In genomic region chr1:62750408-62751008, GRCm38 (mm10) we compare ENCODE assay signal across 14 mouse cellular contexts. TPM values are rescaled to one million over a fixed set of nuclear protein-coding genes. Genes with fewer than 3 reads are reported as not detected.
DNase-seq lines count a peak whose midpoint lies in the region; ATAC-seq lines count a peak whose summit lies in the region.
"Had no signal": no experiment of that assay in that cellular context is flagged by ENCODE, and none has a peak within 500 bp of the region (broad histone marks: within the 10 kb centered on the region; RNA-seq: fewer than 3 reads in every experiment).

No protein-coding gene starts in this region.

- ATAC-seq in embryonic facial prominence, embryonic 12.5 days (ENCODE audit: insufficient number of reproducible peaks, insufficient read depth, low FRiP score, low TSS enrichment) = no peak
- no peak for ATAC-seq in kidney, embryonic 15.5 days (replicated peaks; ENCODE audit: low FRiP score)
- no peak for ATAC-seq in embryonic facial prominence, embryonic 14.5 days (ENCODE audit: low read depth)
- ATAC-seq in liver, embryonic 11.5 days (replicated peaks; ENCODE audit: low FRiP score) = no peak

- H3K9ac ChIP-seq in embryonic facial prominence, embryonic 12.5 days = no peak overlapping the region
- no peak overlapping the region for H3K9ac ChIP-seq in kidney, embryonic 15.5 days
- no peak overlapping the region for H3K9ac ChIP-seq in embryonic facial prominence, embryonic 14.5 days (ENCODE audit: low read depth, low read length)
- H3K9ac ChIP-seq in liver, embryonic 11.5 days (ENCODE audit: low read depth, low read length) = no peak overlapping the region
- H3K9ac ChIP-seq: hindbrain, embryonic 12.5 days; limb, embryonic 13.5 days; lung, embryonic 15.5 days; midbrain, embryonic 12.5 days had no signal

- H3K9me3 ChIP-seq in embryonic facial prominence, embryonic 12.5 days = no peaks in the 10 kb centered on the region
- no peaks in the 10 kb centered on the region for H3K9me3 ChIP-seq in embryonic facial prominence, embryonic 10.5 days
- no peaks in the 10 kb centered on the region for H3K9me3 ChIP-seq in kidney, embryonic 15.5 days (replicated peaks)
- no peaks in the 10 kb centered on the region for H3K9me3 ChIP-seq in embryonic facial prominence, embryonic 14.5 days (ENCODE audit: control insufficient read depth, low read length)
- H3K9me3 ChIP-seq in liver, embryonic 11.5 days (ENCODE audit: control insufficient read depth, low read length) = no peaks in the 10 kb centered on the region
- H3K9me3 ChIP-seq: heart, embryonic 13.5 days; hindbrain, embryonic 12.5 days; limb, embryonic 13.5 days; lung, embryonic 15.5 days; midbrain, embryonic 12.5 days had no signal

- peak overlapping the region; percentile 81; the same call in 1 of the 2 replicates for H3K27ac ChIP-seq in embryonic facial prominence, embryonic 12.5 days
- H3K27ac ChIP-seq in embryonic facial prominence, embryonic 10.5 days (replicated peaks) = no peak overlapping the region
- H3K27ac ChIP-seq in kidney, embryonic 15.5 days = peak overlapping the region; percentile 76; the same call in 1 of the 2 replicates
- H3K27ac ChIP-seq in embryonic facial prominence, embryonic 14.5 days (replicated peaks; ENCODE audit: low read depth, low read length) = peak overlapping the region; percentile 31; the same call in 1 of the 2 replicates
- H3K27ac ChIP-seq in liver, embryonic 11.5 days (ENCODE audit: low read depth, low read length) = no peak overlapping the region
- H3K27ac ChIP-seq: heart, embryonic 13.5 days; lung, embryonic 15.5 days; midbrain, embryonic 12.5 days had no signal

- H3K36me3 ChIP-seq in embryonic facial prominence, embryonic 12.5 days = peaks cover 19% of the 10 kb centered on the region
- H3K36me3 ChIP-seq in embryonic facial prominence, embryonic 10.5 days (replicated peaks) = peaks cover 57% of the 10 kb centered on the region
- H3K36me3 ChIP-seq in kidney, embryonic 15.5 days = no peaks in the 10 kb centered on the region
- peaks cover 53% of the 10 kb centered on the region for H3K36me3 ChIP-seq in embryonic facial prominence, embryonic 14.5 days (ENCODE audit: control insufficient read depth, insufficient read depth, low read length)
- H3K36me3 ChIP-seq in liver, embryonic 11.5 days (ENCODE audit: control insufficient read depth, insufficient read depth, low read length) = no peaks in the 10 kb centered on the region
- H3K36me3 ChIP-seq: lung, embryonic 15.5 days had no signal

- no peak for DNase-seq in embryonic facial prominence, embryonic 10.5 days (ENCODE audit: low spot score)
- no peak for DNase-seq in kidney, postnatal 25 days
- DNase-seq in 3T3-L1 (ENCODE audit: low read depth, low spot score) = peak; percentile 75
- no peak for DNase-seq in embryonic facial prominence, embryonic 14.5 days (ENCODE audit: low spot score)
- no peak for DNase-seq in thymus, postnatal 14 days
- DNase-seq in liver, embryonic 11.5 days (ENCODE audit: low spot score) = no peak
- DNase-seq: kidney, adult 11 months had no signal

- H3K4me3 ChIP-seq in embryonic facial prominence, embryonic 12.5 days = no peak overlapping the region
- H3K4me3 ChIP-seq in embryonic facial prominence, embryonic 10.5 days = no peak overlapping the region
- H3K4me3 ChIP-seq in kidney, embryonic 15.5 days (replicated peaks) = no peak overlapping the region
- no peak overlapping the region for H3K4me3 ChIP-seq in embryonic facial prominence, embryonic 14.5 days (ENCODE audit: low read depth, low read length)
- no peak overlapping the region for H3K4me3 ChIP-seq in liver, embryonic 11.5 days (ENCODE audit: low read depth, low read length)
- H3K4me3 ChIP-seq: heart, embryonic 13.5 days; hindbrain, embryonic 12.5 days; limb, embryonic 13.5 days; lung, embryonic 15.5 days; midbrain, embryonic 12.5 days had no signal

- 82% methylated on average over 5 of the region's 5 CpGs for WGBS in embryonic facial prominence, embryonic 12.5 days
- WGBS in embryonic facial prominence, embryonic 10.5 days = 85% methylated on average over 5 of the region's 5 CpGs
- 76% methylated on average over 5 of the region's 5 CpGs for WGBS in kidney, embryonic 15.5 days
- WGBS in embryonic facial prominence, embryonic 14.5 days = 76% methylated on average over 5 of the region's 5 CpGs
- 72% methylated on average over 5 of the region's 5 CpGs for WGBS in liver, embryonic 11.5 days

- H3K4me1 ChIP-seq in embryonic facial prominence, embryonic 12.5 days = peaks cover 30% of the 10 kb centered on the region
- H3K4me1 ChIP-seq in embryonic facial prominence, embryonic 10.5 days = peaks cover 59% of the 10 kb centered on the region
- peaks cover 37% of the 10 kb centered on the region for H3K4me1 ChIP-seq in kidney, embryonic 15.5 days
- peaks cover 20% of the 10 kb centered on the region for H3K4me1 ChIP-seq in embryonic facial prominence, embryonic 14.5 days (ENCODE audit: control insufficient read depth, insufficient read depth, low read length)
- no peaks in the 10 kb centered on the region for H3K4me1 ChIP-seq in liver, embryonic 11.5 days (replicated peaks; ENCODE audit: control insufficient read depth, insufficient read depth, low read length)

- H3K27me3 ChIP-seq in embryonic facial prominence, embryonic 12.5 days = 0 out of 2 replicates have a peak, but pooled peaks cover 2% of the 10 kb centered on the region
- peaks cover 52% of the 10 kb centered on the region for H3K27me3 ChIP-seq in embryonic facial prominence, embryonic 10.5 days (replicated peaks; ENCODE audit: low read depth, poor library complexity, severe bottlenecking)
- H3K27me3 ChIP-seq in kidney, embryonic 15.5 days = peaks cover 18% of the 10 kb centered on the region; the same call in 1 of the 2 replicates
- no peaks in the 10 kb centered on the region for H3K27me3 ChIP-seq in embryonic facial prominence, embryonic 14.5 days (replicated peaks; ENCODE audit: control insufficient read depth, insufficient read depth, low read length)
- no peaks in the 10 kb centered on the region for H3K27me3 ChIP-seq in liver, embryonic 11.5 days (replicated peaks; ENCODE audit: control insufficient read depth, insufficient read depth, low read length)
- H3K27me3 ChIP-seq: heart, embryonic 13.5 days; limb, embryonic 13.5 days; lung, embryonic 15.5 days had no signal

- no peak overlapping the region for H3K4me2 ChIP-seq in embryonic facial prominence, embryonic 12.5 days (replicated peaks)
- no peak overlapping the region for H3K4me2 ChIP-seq in kidney, embryonic 15.5 days
- no peak overlapping the region for H3K4me2 ChIP-seq in embryonic facial prominence, embryonic 14.5 days (ENCODE audit: low read depth, low read length)
- no peak overlapping the region for H3K4me2 ChIP-seq in liver, embryonic 11.5 days
- H3K4me2 ChIP-seq: midbrain, embryonic 12.5 days had no signal

RNA-seq across cellular contexts. Expression of gene Nrp2, which starts 47.4 kb away (rescaled TPM):
- polyA plus RNA-seq in embryonic facial prominence, embryonic 12.5 days (2016; fragmentation: Nextera tagmentation; extraction: Ambion mirVana) = 45.1 and 46.2 TPM in 2 replicates
- 20.5 and 21.4 TPM in 2 replicates for polyA plus RNA-seq in embryonic facial prominence, embryonic 10.5 days (2016; fragmentation: Nextera tagmentation; extraction: Ambion mirVana)
- 11.7 and 12.2 TPM in 2 replicates for polyA plus RNA-seq in kidney, embryonic 15.5 days (2015; fragmentation: Nextera tagmentation; extraction: Ambion mirVana)
- polyA plus RNA-seq in embryonic facial prominence, embryonic 14.5 days (2014; fragmentation: Nextera tagmentation; extraction: Ambion mirVana) = 41.6 and 42.1 TPM in 2 replicates
- polyA plus RNA-seq in liver, embryonic 11.5 days (2014; fragmentation: Nextera tagmentation; extraction: Ambion mirVana) = 5.2 and 6.2 TPM in 2 replicates

Comparison
In these comparisons a context has a peak if more than half of its experiments do, and no peak if none do; other contexts are left out.
1. H3K27ac ChIP-seq: peak in embryonic facial prominence, embryonic 12.5 days (single experiment), kidney, embryonic 15.5 days (single experiment) and embryonic facial prominence, embryonic 14.5 days (single experiment); none in embryonic facial prominence, embryonic 10.5 days (single experiment) and liver, embryonic 11.5 days (single experiment).